Mouse (Mus musculus) G1E (cell line): ENCODE results near the gene Catsperg2. TPM values are rescaled to one million over a fixed set of nuclear protein-coding genes. Genes with fewer than 3 reads are reported as not detected.
A peak's percentile ranks its signal among the peaks of the same experiment; 100 is the strongest.
"Not testable (repeated sequence)": the region's sequence is repeated elsewhere in the genome, so short reads cannot be mapped to it uniquely, and the experiment has no call there.

Source experiments
- ATAC-seq: 2 replicates; pipeline ENCODE4 v1.8.0; 2016; ENCODE audit warnings: mild to moderate bottlenecking; ENCODE audit not compliant: insufficient number of reproducible peaks, poor library complexity, low FRiP score, severe bottlenecking; ENCODE audit errors: extremely low read depth
- DNase-seq: peaks from one replicate; pipeline ENCODE4 v3.0.0; 2012; ENCODE audit warnings: low spot score
- H3K27me3 ChIP-seq: 2 replicates; pipeline ENCODE4 v1.6.1; 2012; ENCODE audit warnings: mild to moderate bottlenecking, low read length, inconsistent platforms; ENCODE audit not compliant: insufficient read depth
- H3K36me3 ChIP-seq: replicated peaks from 2 replicates; pipeline ENCODE3; 2012; ENCODE audit warnings: mild to moderate bottlenecking, inconsistent platforms
- H3K4me1 ChIP-seq: 2 replicates; pipeline ENCODE4 v1.6.1; 2012; ENCODE audit warnings: low read depth, low read length, inconsistent platforms, mixed read lengths; ENCODE audit not compliant: insufficient read depth
- H3K4me3 ChIP-seq: 2 replicates; pipeline ENCODE4 v1.5.1; 2012; ENCODE audit warnings: low read depth, mild to moderate bottlenecking, inconsistent platforms, low read length, moderate library complexity, mixed read lengths
- H3K9me3 ChIP-seq: replicated peaks from 2 replicates; pipeline ENCODE4 v1.6.1; 2012; ENCODE audit warnings: inconsistent platforms
- CTCF ChIP-seq: IDR thresholded peaks from 2 replicates; pipeline ENCODE4 v1.5.1; 2012; ENCODE audit warnings: low read depth, low read length, inconsistent platforms, mixed read lengths
- GATA1 ChIP-seq: IDR thresholded peaks from 2 replicates; pipeline ENCODE4 v1.6.1; 2012; ENCODE audit warnings: borderline replicate concordance, low read length, inconsistent platforms, mixed read lengths
- GATA2 ChIP-seq: IDR thresholded peaks from 2 replicates; pipeline ENCODE4 v1.6.1; 2012; ENCODE audit warnings: low read depth, low read length, inconsistent platforms, borderline replicate concordance
- POLR2AphosphoS5 ChIP-seq: IDR thresholded peaks from 2 replicates; pipeline ENCODE4 v1.6.1; 2012; ENCODE audit warnings: low read depth, low read length, inconsistent platforms; ENCODE audit not compliant: insufficient replicate concordance
- TAL1 ChIP-seq: conservative IDR thresholded peaks from 2 replicates; pipeline ENCODE4 v1.6.1; 2012; ENCODE audit warnings: low read depth, low read length, inconsistent platforms, mixed read lengths
- polyA plus RNA-seq: library from polyadenylated mRNA; stranded (reverse); fragments of >175 nt; gene quantifications from 2 replicates; pipeline ENCODE4 v1.2.3, GENCODE M21; 2012
- total RNA-seq, 2 experiments: library from RNA; stranded (forward) in 1 of 2; stranded (reverse) in 1 of 2; fragments of 200-1000 nt in 1 of 2; fragments of >200 nt in 1 of 2; fragmentation: Nextera tagmentation in 1 of 2; gene quantifications; 2 replicates each; pipeline ENCODE4 v1.2.3; 2014 to 2017

Gene Catsperg2
- total and polyA plus RNA-seq, 3 experiments = 0.07 to 2.1 (median 0.49) TPM

DNA sequence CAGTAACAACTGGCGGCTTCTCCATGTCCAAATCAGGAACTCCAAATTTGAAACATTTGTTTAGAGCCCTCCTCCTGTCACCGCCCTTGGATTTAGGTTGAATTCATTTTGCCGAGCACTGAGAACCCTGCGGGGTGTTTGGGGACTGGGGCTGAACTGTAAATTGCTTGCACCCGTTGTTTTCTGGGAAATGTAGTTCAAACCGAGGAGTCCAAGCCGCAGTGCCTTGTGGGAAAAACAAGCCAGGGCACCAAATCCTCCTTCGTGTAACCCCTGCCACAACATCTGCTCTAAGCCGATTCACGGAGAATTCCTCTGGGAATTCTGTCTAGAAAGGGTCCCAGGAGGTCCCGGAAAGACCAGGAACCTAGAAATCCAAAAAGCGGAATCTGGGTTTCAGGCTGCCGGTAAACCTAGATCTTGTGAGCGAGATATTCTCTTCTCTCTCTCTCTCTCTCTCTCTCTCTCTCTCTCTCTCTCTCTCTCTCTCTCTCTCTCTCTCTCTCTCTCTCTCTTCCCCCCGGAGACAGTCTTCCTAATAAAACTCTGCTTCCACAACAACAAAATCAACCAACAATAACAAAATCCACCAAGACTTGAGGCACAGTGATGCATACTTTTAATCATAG is 40.3 kb upstream of the Catsperg2 start:
- peak overlapping the region; percentile 75 for H3K4me3 ChIP-seq
- TF ChIP-seq GATA1 = no peak
- TF ChIP-seq CTCF = no peak
- no peak for TF ChIP-seq TAL1
- TF ChIP-seq GATA2 = no peak
- no peak for TF ChIP-seq POLR2AphosphoS5
- DNase-seq = peak; percentile 50
- H3K27me3 ChIP-seq = no peaks in the 10 kb centered on the region
- peaks cover 32% of the 10 kb centered on the region for H3K4me1 ChIP-seq
- H3K9me3 ChIP-seq = no peaks in the 10 kb centered on the region
- 0 out of 2 replicates have a peak, but pooled peaks have one; percentile 24 for ATAC-seq
- peaks cover 37% of the 10 kb centered on the region for H3K36me3 ChIP-seq

DNA sequence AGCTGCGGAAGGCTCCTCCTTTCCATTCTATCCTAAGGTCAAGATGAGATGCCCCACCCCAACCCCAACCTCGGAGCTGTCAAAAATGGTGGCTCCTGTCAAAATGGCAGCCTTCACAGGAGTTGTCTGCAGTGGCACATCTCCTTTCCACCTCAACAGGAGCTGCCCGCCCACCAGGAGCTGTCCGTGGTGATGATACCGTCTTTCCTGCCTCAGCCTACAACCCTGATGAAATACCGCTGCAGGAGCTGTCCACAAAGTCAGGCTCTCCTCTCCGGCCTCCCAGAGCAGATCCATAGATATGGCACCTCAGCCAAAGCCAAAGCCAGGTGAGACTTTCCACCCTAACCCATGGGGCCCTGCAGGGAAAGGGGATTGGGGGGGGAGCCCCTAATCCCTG is 37.9 kb upstream of the Catsperg2 start:
- Histone ChIP-seq H3K36me3 (peaks cover 17% of the 10 kb centered on the region), H3K27me3 (no peaks in the 10 kb centered on the region), H3K4me1 (peaks cover 23% of the 10 kb centered on the region), H3K4me3 (no peak overlapping the region), H3K9me3 (no peaks in the 10 kb centered on the region)
- TF ChIP-seq TAL1 (no peak), POLR2AphosphoS5 (no peak)
- DNase-seq (no peak), ATAC-seq (no peak)

DNA sequence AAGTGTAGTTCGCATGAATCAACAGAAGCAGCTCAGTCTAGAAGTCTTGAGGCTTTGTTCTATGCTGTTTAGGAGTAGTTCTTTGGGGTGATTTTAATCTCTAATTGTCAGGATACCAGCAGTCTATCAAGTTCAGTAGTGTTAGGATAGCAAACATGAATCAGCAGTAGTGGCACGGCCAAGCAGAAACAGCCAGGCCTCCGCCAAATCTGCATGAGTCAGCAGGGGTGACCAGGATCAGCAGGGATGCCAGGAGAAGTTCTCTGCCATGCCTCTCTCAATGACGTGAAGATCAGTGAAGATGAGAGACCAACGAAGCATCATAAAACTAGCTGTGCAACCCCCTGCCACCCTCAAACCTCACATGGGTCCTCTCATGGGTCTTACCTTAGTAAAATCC is 33.6 kb upstream of the Catsperg2 start:
- peaks cover 7% of the 10 kb centered on the region for H3K9me3 ChIP-seq
- H3K4me1 ChIP-seq = peaks cover 2% of the 10 kb centered on the region; the same call in 1 of the 2 replicates
- no peak for DNase-seq
- TF ChIP-seq GATA1 = no peak
- TF ChIP-seq GATA2 = no peak
- H3K36me3 ChIP-seq = peaks cover 12% of the 10 kb centered on the region
- no peak overlapping the region for H3K4me3 ChIP-seq
- ATAC-seq = no peak
- H3K27me3 ChIP-seq = peaks cover 4% of the 10 kb centered on the region; the same call in 1 of the 2 replicates

DNA sequence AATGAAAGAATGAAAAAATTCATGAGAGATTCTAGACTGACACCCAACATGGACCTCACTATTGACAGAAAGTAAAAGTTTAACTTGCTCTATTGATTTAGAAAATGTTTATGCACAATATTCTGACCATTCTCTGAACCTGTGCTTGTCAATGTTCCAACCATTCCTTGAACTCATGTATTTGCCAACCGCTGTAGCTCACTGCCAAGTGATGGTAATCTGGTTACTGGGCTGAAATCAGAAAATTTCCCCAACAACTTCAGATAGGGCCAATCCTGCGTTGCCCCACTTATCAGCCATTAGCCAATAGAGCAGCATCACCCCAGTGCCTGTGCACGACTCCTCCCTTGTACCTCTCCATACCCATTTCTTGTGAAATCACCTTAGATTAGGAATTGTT is 15.4 kb upstream of the Catsperg2 start:
- no peak overlapping the region for H3K4me3 ChIP-seq
- no peaks in the 10 kb centered on the region for H3K4me1 ChIP-seq
- no peaks in the 10 kb centered on the region for H3K9me3 ChIP-seq
- no peaks in the 10 kb centered on the region for H3K27me3 ChIP-seq
- no peak for ATAC-seq
- DNase-seq = no peak
- H3K36me3 ChIP-seq = no peaks in the 10 kb centered on the region
- TF ChIP-seq TAL1 = no peak
- TF ChIP-seq GATA2 = no peak
- no peak for TF ChIP-seq GATA1
- TF ChIP-seq CTCF = no peak
- no peak for TF ChIP-seq POLR2AphosphoS5

DNA sequence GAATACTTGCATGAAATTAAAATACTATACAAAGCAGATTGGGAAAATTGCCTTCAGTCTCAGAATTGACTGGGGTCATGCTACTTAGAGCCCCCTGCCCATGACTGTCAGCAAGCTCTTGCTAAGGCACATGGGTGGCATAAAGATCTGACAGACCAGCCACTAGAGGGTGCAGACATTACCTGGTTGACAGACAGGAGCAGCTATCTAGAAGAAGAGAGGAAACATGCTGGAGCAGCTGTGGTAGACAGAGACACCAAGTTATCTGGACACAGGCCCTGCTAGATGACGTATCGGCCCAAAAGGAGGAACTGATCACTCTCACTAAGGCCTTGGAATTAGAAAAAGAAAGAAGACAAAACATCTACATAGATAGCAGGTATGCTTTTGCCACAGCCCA is 1.2 kb upstream of the Catsperg2 start:
- TF ChIP-seq GATA2 (no peak), POLR2AphosphoS5 (no peak), TAL1 (no peak), GATA1 (no peak), CTCF (no peak)
- Histone ChIP-seq H3K9me3 (peaks cover 20% of the 10 kb centered on the region), H3K27me3 (no peaks in the 10 kb centered on the region), H3K4me1 (no peaks in the 10 kb centered on the region), H3K36me3 (no peaks in the 10 kb centered on the region), H3K4me3 (no peak overlapping the region)
- ATAC-seq = no peak
- no peak for DNase-seq

DNA sequence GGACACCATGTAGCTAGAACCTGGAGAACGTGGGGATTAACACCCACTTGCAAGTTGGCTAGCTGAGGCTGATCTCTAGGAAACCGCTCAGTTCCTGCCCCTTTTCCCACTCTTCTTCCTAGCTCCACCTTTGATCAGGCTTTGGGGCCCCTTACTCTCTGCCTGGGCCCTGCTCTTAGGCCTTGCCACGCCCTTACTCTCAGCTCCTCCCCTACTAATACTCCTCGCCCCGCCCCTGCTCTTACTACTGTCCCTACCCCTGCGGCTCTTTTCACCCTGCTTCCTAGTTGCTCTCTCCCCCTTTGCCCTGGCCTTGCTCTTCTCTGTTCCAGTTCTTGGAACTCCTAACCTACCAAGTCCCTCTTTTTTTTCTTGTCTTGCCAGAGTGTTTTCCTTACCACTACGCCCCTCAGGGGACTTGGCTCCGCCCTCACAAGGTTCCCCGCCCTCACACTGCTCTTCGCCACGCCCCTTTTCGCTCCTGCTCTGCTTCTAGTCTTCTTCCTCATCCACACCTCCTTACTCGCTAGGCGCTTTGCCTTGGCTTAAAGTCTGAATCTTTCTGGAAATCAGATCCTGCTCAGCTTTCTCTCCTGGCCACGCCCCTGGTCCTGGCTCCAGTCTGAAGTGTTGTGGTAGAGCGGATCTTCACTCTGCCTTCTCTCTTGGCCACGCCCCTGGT is 1.2 kb downstream of the Catsperg2 start:
- not testable (repeated sequence) for DNase-seq, H3K4me1 ChIP-seq, H3K36me3 ChIP-seq, H3K27me3 ChIP-seq, H3K9me3 ChIP-seq
- peak; percentile 66 for ATAC-seq
- H3K4me3 ChIP-seq = peak overlapping the region; percentile 30; the same call in 1 of the 2 replicates

DNA sequence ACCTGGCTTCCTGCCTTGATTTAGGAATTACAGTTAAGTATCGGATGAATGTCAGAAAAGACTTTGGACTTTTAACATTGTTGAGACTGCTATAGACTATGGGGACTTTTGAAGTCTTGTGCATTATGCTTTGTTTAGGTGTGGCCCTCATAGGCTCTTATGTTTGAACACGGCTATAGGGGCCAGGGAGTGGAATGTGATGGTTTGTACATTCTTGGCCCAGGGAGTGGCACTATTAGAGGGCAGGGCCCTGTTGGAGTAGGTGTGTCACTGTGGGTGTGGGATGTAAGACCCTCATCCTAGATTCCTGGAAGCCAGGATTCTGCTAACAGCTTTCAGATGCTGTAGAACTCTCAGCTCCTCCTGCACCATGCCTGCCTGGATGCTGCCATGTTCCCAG is 17.9 kb downstream of the Catsperg2 start:
- not testable (repeated sequence) for H3K4me3 ChIP-seq, ATAC-seq, H3K27me3 ChIP-seq, H3K9me3 ChIP-seq, H3K36me3 ChIP-seq, H3K4me1 ChIP-seq, DNase-seq

DNA sequence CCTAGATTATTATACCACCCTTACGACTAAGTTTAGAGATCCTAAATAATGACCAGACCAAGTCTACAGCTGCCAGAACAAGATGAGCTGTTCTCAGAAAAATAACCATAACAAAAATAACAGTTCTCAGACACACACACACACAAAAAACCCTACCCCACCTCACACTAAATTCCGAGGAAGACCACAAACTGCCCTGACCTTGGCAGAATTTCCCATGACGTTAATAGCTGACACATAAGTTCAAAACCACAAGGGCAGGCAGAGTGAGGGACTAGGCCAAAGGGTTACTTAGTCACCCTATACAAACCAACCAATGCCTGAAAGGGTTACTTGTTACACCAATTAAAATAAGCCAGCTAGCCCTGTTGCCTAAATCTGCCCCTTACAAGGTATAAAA is 31.6 kb downstream of the Catsperg2 start:
- not testable (repeated sequence) for DNase-seq, H3K9me3 ChIP-seq, ATAC-seq, H3K4me1 ChIP-seq, H3K36me3 ChIP-seq, H3K27me3 ChIP-seq, H3K4me3 ChIP-seq
